Mouse (Mus musculus) B cell, adult 62 days (primary cell): ENCODE data around the gene Hoxb1. TPM values are rescaled to one million over a fixed set of nuclear protein-coding genes. Genes with fewer than 3 reads are reported as not detected.

Experiments
- total RNA-seq: library from RNA; stranded (reverse); gene quantifications from 4 replicates; pipeline ENCODE4 v1.2.4, GENCODE M21; 2023

Gene Hoxb1
- not detected in 4 replicates for total RNA-seq

GRCm38 (mm10) chr11:96365441-96366091, at the start of gene Hoxb1:
Hoxb1 (plus strand) TSS chr11:96365752.

GRCm38 (mm10) chr11:96317608-96318367, 47.8 kb upstream of the Hoxb1 start, which contains the start of gene Hoxb4:
Hoxb4 (plus strand) TSS chr11:96318267.

GRCm38 (mm10) chr11:96323154-96323553, 42.4 kb upstream of the Hoxb1 start, which contains the start of gene Hoxb3:
Hoxb3 (plus strand) TSS chr11:96323326.

GRCm38 (mm10) chr11:96350341-96350624, 15.3 kb upstream of the Hoxb1 start, which contains the start of gene Hoxb2:
Hoxb2 (plus strand) TSS chr11:96350525.

Other genes with a start within 250 kb of the Hoxb1 start
- gene Ttll6, start 232.0 kb upstream of the Hoxb1 start, total RNA-seq, result not detected in 4 replicates
- not detected in 4 replicates for gene Hoxb13, start 171.4 kb upstream of the Hoxb1 start, total RNA-seq
- not detected in 4 replicates for gene Hoxb9, start 94.3 kb upstream of the Hoxb1 start, total RNA-seq
- not detected in 4 replicates for gene Hoxb8, start 83.8 kb upstream of the Hoxb1 start, total RNA-seq
- gene Hoxb7, start 79.1 kb upstream of the Hoxb1 start, total RNA-seq, result not detected in 4 replicates
- gene Hoxb6, start 73.3 kb upstream of the Hoxb1 start, total RNA-seq, result not detected in 4 replicates
- gene Hoxb5, start 62.4 kb upstream of the Hoxb1 start, total RNA-seq, result not detected in 4 replicates
- gene Hoxb4, start 47.5 kb upstream of the Hoxb1 start, total RNA-seq, result 1.3 to 2.5 TPM (median 1.6 TPM) in 4 replicates
- gene Hoxb3, start 42.4 kb upstream of the Hoxb1 start, total RNA-seq, result 0.38 to 0.43 TPM in 2 of 4 replicates, not detected in the others
- gene Hoxb2, start 15.2 kb upstream of the Hoxb1 start, total RNA-seq, result not detected in 4 replicates
- 2.1 to 4.0 TPM (median 3.1 TPM) in 4 replicates for gene Skap1, start 98.8 kb downstream of the Hoxb1 start, total RNA-seq